Mouse (Mus musculus): ENCODE measurements around the gene Igdcc3. TPM values are rescaled to one million over a fixed set of nuclear protein-coding genes. Genes with fewer than 3 reads are reported as not detected.

The Igdcc3 gene
- polyA plus RNA-seq, 1 experiment from 2014 or later, result 2.4 TPM

- Histone ChIP-seq H3K9ac (ENCODE audit: low read depth, low read length) (no peak overlapping the region), H3K36me3 (ENCODE audit: insufficient read depth, low read length) (no peaks in the 10 kb centered on the region), H3K27me3 (ENCODE audit: insufficient read depth, low read length) (no peaks in the 10 kb centered on the region), H3K4me2 (ENCODE audit: low read length) (no peak overlapping the region; the same call in 1 of the 2 replicates), H3K4me3 (replicated peaks; ENCODE audit: low read depth, low read length) (no peak overlapping the region), H3K4me1 (replicated peaks; ENCODE audit: insufficient read depth, low read length) (peaks cover 24% of the 10 kb centered on the region; the same call in 1 of the 2 replicates), H3K27ac (peak overlapping the region; percentile 78), H3K9me3 (replicated peaks; ENCODE audit: low read length) (no peaks in the 10 kb centered on the region)
- 25% methylated on average over 2 of the region's 2 CpGs for WGBS
- DNase-seq (ENCODE audit: low spot score), result peak; percentile 57
- TF ChIP-seq CTCF (IDR thresholded peaks at IDR 0.05; ENCODE audit: low read depth), result no peak
- ATAC-seq (replicated peaks; ENCODE audit: low FRiP score, low read depth), result no peak
Measured at GRCm38 (mm10) chr9:65191389-65191754, 50.4 kb downstream of the Igdcc3 start.

- Histone ChIP-seq H3K4me1 (replicated peaks; ENCODE audit: insufficient read depth, low read length) (peaks cover 24% of the 10 kb centered on the region; the same call in 1 of the 2 replicates), H3K27ac (peak overlapping the region; percentile 78), H3K27me3 (ENCODE audit: insufficient read depth, low read length) (no peaks in the 10 kb centered on the region), H3K9me3 (replicated peaks; ENCODE audit: low read length) (no peaks in the 10 kb centered on the region), H3K36me3 (ENCODE audit: insufficient read depth, low read length) (no peaks in the 10 kb centered on the region), H3K9ac (ENCODE audit: low read depth, low read length) (no peak overlapping the region), H3K4me2 (ENCODE audit: low read length) (no peak overlapping the region), H3K4me3 (replicated peaks; ENCODE audit: low read depth, low read length) (no peak overlapping the region)
- 13% methylated on average over 8 of the region's 8 CpGs for WGBS
- no peak for ATAC-seq (replicated peaks; ENCODE audit: low FRiP score, low read depth)
- DNase-seq (ENCODE audit: low spot score), result peak; percentile 88
- TF ChIP-seq CTCF (IDR thresholded peaks at IDR 0.05; ENCODE audit: low read depth), result no peak
Measured at GRCm38 (mm10) chr9:65191755-65192469, 50.9 kb downstream of the Igdcc3 start.

- DNase-seq (ENCODE audit: low spot score), result peak; percentile 69
- no peak for TF ChIP-seq CTCF (IDR thresholded peaks at IDR 0.05; ENCODE audit: low read depth)
- no peaks in the 10 kb centered on the region for H3K27me3 ChIP-seq (ENCODE audit: insufficient read depth, low read length)
- H3K4me3 ChIP-seq (replicated peaks; ENCODE audit: low read depth, low read length), result no peak overlapping the region
- H3K4me1 ChIP-seq (replicated peaks; ENCODE audit: insufficient read depth, low read length), result peaks cover 24% of the 10 kb centered on the region; the same call in 1 of the 2 replicates
- no peak overlapping the region for H3K9ac ChIP-seq (ENCODE audit: low read depth, low read length)
- no peak for ATAC-seq (replicated peaks; ENCODE audit: low FRiP score, low read depth)
- no peaks in the 10 kb centered on the region for H3K9me3 ChIP-seq (replicated peaks; ENCODE audit: low read length)
- H3K4me2 ChIP-seq (ENCODE audit: low read length), result no peak overlapping the region
- no peak overlapping the region for H3K27ac ChIP-seq
- no peaks in the 10 kb centered on the region for H3K36me3 ChIP-seq (ENCODE audit: insufficient read depth, low read length)
- WGBS, result 72% methylated on average over 12 of the region's 12 CpGs
Measured at GRCm38 (mm10) chr9:65193214-65193613, 52.2 kb downstream of the Igdcc3 start.

DNA sequence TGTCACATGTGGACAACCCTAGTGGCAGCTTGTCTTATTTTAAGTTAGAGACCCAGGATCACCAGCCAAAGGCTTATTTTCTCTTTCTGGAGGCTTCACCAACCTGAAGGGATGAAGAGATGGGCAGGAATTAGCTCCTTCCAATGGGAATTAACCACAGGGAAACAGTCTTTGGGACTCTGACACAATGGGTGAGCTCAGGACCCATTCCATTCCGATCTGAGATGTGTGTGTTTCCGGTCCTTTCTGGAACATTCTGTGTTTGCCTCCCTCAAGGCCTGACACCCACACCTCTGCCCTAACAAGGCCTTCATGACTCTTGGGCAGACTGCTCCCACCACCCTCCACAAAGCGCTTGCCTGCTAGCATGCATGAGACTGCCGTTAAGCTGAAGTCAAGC lies 54.1 kb downstream of the Igdcc3 start, which contains the start of gene Parp16:
TSS of gene Parp16 (plus strand) at position 301 of the 400 bp plus-strand sequence.
- Histone ChIP-seq H3K4me1 (replicated peaks; ENCODE audit: insufficient read depth, low read length) (peaks cover 24% of the 10 kb centered on the region; the same call in 1 of the 2 replicates), H3K9ac (ENCODE audit: low read depth, low read length) (peak within 1 kb of the TSS; percentile 52), H3K36me3 (ENCODE audit: insufficient read depth, low read length) (no peaks in the 10 kb centered on the region), H3K9me3 (replicated peaks; ENCODE audit: low read length) (no peaks in the 10 kb centered on the region), H3K4me3 (replicated peaks; ENCODE audit: low read depth, low read length) (no peak within 1 kb of the TSS), H3K4me2 (ENCODE audit: low read length) (no peak within 1 kb of the TSS), H3K27me3 (ENCODE audit: insufficient read depth, low read length) (no peaks in the 10 kb centered on the region), H3K27ac (peak within 1 kb of the TSS; percentile 93)
- WGBS, result 62% methylated on average over 4 of the region's 4 CpGs
- DNase-seq (ENCODE audit: low spot score) (no peak), ATAC-seq (replicated peaks; ENCODE audit: low FRiP score, low read depth) (no peak)
- no peak for TF ChIP-seq CTCF (IDR thresholded peaks at IDR 0.05; ENCODE audit: low read depth)

GRCm38 (mm10) chr9:65195621-65195981 lies 54.6 kb downstream of the Igdcc3 start:
- Histone ChIP-seq H3K27me3 (ENCODE audit: insufficient read depth, low read length) (no peaks in the 10 kb centered on the region), H3K27ac (peak overlapping the region; percentile 93), H3K4me3 (replicated peaks; ENCODE audit: low read depth, low read length) (no peak overlapping the region), H3K36me3 (ENCODE audit: insufficient read depth, low read length) (no peaks in the 10 kb centered on the region), H3K9me3 (replicated peaks; ENCODE audit: low read length) (no peaks in the 10 kb centered on the region), H3K4me2 (ENCODE audit: low read length) (no peak overlapping the region), H3K9ac (ENCODE audit: low read depth, low read length) (peak overlapping the region; percentile 27; the same call in 1 of the 2 replicates), H3K4me1 (replicated peaks; ENCODE audit: insufficient read depth, low read length) (peaks cover 24% of the 10 kb centered on the region; the same call in 1 of the 2 replicates)
- peak; percentile 20; the same call in 1 of the 2 replicates for ATAC-seq (replicated peaks; ENCODE audit: low FRiP score, low read depth)
- WGBS, result 16% methylated on average over 8 of the region's 8 CpGs
- DNase-seq (ENCODE audit: low spot score), result peak; percentile 69
- no peak for TF ChIP-seq CTCF (IDR thresholded peaks at IDR 0.05; ENCODE audit: low read depth)

DNA sequence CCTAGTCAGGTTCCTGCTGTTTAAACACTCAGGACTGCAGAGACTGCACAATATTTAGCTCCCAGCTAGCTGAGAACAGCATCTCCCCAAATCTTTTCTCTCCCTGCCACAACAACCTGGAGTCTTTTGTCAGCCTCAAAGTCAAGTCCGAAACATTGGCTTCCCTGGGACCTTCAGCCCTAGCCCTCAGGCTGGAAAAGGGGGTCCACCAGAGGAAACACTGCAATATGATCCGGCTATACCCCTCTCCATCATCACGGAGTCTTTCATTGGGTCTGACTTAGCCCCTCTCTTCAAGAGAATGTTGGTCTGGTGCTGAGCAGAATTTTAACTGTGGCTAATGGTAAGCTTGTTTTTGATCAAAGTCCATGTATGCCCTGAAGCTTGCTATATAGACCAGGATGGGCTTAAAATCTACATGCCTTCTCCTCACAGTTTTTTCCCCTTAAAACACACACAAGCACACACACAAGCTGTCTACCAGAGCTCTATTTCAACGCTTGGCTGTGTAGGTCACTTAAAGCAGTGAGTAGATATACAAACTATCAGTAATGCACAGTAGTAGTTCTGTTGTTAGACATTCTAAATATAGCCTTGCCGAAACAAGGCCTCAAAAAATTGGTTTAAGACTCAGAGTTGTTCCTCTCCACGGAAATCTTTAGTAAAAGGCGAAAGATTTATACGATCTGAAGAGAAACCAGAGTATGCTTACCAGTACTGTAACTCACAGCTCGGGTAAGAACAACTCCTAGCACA lies 55.2 kb downstream of the Igdcc3 start:
- DNase-seq (ENCODE audit: low spot score), result peak; percentile 95
- H3K4me2 ChIP-seq (ENCODE audit: low read length), result peak overlapping the region; percentile 9; the same call in 1 of the 2 replicates
- no peaks in the 10 kb centered on the region for H3K36me3 ChIP-seq (ENCODE audit: insufficient read depth, low read length)
- no peaks in the 10 kb centered on the region for H3K9me3 ChIP-seq (replicated peaks; ENCODE audit: low read length)
- 3% methylated on average over 9 of the region's 9 CpGs for WGBS
- no peak overlapping the region for H3K4me3 ChIP-seq (replicated peaks; ENCODE audit: low read depth, low read length)
- peaks cover 24% of the 10 kb centered on the region; the same call in 1 of the 2 replicates for H3K4me1 ChIP-seq (replicated peaks; ENCODE audit: insufficient read depth, low read length)
- peak; percentile 83 for ATAC-seq (replicated peaks; ENCODE audit: low FRiP score, low read depth)
- TF ChIP-seq CTCF (IDR thresholded peaks at IDR 0.05; ENCODE audit: low read depth), result no peak
- H3K9ac ChIP-seq (ENCODE audit: low read depth, low read length), result peak overlapping the region; percentile 52
- H3K27me3 ChIP-seq (ENCODE audit: insufficient read depth, low read length), result no peaks in the 10 kb centered on the region
- H3K27ac ChIP-seq, result peak overlapping the region; percentile 93
